Mouse (Mus musculus): ENCODE data around the gene Srsf2. TPM values are rescaled to one million over a fixed set of nuclear protein-coding genes. Genes with fewer than 3 reads are reported as not detected.

The Srsf2 gene
- polyA plus RNA-seq, 1 experiment from 2014 or later: 551 TPM

Other genes with a start within 250 kb of the Srsf2 start
- gene Rhbdf2, start 226.1 kb downstream of the Srsf2 start, polyA plus RNA-seq (2015; fragmentation: Nextera tagmentation; extraction: Ambion mirVana): 0.83 TPM in 2 replicates
- gene Prcd, start 199.6 kb downstream of the Srsf2 start, polyA plus RNA-seq (2015; fragmentation: Nextera tagmentation; extraction: Ambion mirVana): 1.5 and 3.0 TPM in 2 replicates
- gene Cygb, start 198.8 kb downstream of the Srsf2 start, polyA plus RNA-seq (2015; fragmentation: Nextera tagmentation; extraction: Ambion mirVana): 23.3 and 24.4 TPM in 2 replicates
- gene St6galnac1, start 77.6 kb downstream of the Srsf2 start, polyA plus RNA-seq (2015; fragmentation: Nextera tagmentation; extraction: Ambion mirVana): not detected in 2 replicates
- gene Mxra7, start 25.0 kb downstream of the Srsf2 start, polyA plus RNA-seq (2015; fragmentation: Nextera tagmentation; extraction: Ambion mirVana): 25.1 and 26.9 TPM in 2 replicates
- gene Mettl23, start 9.8 kb downstream of the Srsf2 start, polyA plus RNA-seq (2015; fragmentation: Nextera tagmentation; extraction: Ambion mirVana): 63.9 and 64.6 TPM in 2 replicates
- gene Jmjd6, start 9.6 kb downstream of the Srsf2 start, polyA plus RNA-seq (2015; fragmentation: Nextera tagmentation; extraction: Ambion mirVana): 73.8 and 75.1 TPM in 2 replicates
- 51.5 and 51.8 TPM in 2 replicates for gene Mfsd11, start 654 bp downstream of the Srsf2 start, polyA plus RNA-seq (2015; fragmentation: Nextera tagmentation; extraction: Ambion mirVana)
- 28.3 and 28.6 TPM in 2 replicates for gene Mgat5b, start 65.8 kb upstream of the Srsf2 start, polyA plus RNA-seq (2015; fragmentation: Nextera tagmentation; extraction: Ambion mirVana)

Data from midbrain, embryonic 15.5 days (tissue).